Mouse (Mus musculus) cerebellum, adult 9-10 months (tissue): ENCODE results near the gene Hspbp1.

Experiments used
- DNase-seq: peaks from one replicate; pipeline ENCODE4 v3.0.0; 2022

Gene Hspbp1

DNA sequence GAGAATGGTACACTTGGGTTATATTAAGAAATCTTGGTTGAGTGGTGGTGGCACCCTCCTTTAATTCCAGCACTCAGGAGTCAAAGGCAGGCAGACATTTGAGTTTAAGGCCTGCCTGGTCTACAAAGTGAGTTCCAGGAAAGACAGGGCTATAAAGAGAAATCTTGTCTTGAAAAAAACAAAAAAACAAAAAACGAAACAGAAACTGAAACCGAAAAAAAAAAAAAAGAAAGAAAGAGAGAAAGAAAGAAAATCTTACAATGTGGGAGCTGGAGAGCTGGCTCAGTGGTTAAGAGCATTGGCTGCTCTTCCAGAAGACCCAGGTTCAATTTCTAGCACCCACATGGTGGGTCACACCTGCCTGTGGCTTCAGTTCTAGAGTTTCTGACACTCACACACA is 21.1 kb downstream of the Hspbp1 start:
- DNase-seq = no peak

DNA sequence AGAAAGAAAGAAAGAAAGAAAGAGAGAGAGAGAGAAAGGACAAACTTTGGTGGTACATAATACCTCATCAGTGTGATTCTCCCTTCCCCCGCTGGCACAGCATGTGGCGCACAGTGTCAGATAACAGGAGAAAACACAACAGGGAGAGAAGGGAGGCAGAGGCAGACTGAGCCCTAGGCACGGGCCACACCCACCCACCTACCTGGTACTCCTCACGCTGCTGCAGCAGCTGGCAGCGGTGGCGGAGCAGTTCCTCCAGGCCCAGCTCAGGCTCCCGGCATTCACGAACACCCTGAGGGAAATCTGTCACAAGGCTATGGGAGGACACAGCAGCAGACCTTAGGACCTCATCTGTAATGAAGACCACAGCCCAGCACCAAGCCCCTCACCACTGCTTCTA is 21.7 kb downstream of the Hspbp1 start:
- no peak for DNase-seq

DNA sequence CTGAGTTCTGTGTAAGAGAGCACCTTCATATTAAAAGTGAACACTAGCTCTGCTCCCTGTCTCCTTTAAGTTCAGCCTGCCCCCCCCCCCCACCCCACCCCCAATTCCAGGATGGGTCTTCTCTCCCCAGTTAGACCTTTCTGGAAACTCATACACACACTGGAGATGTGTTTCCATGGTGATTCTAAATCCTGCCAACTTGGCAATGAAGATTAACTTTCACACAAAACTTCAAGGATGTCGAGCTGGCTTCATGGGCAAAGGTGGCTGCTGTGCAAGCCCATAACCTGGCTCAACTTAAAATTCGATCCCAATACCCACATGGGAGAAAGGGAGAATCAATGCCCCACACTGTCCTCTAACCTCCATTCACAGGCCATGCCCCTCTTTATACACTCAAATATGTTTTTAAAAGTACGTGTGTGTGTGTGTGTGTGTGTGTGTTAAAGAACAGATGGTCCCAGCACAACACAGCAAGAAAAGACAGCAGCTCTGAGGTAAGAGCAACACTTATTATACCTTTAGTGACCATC is 24.9 kb downstream of the Hspbp1 start:
- DNase-seq = peak; percentile 55

DNA sequence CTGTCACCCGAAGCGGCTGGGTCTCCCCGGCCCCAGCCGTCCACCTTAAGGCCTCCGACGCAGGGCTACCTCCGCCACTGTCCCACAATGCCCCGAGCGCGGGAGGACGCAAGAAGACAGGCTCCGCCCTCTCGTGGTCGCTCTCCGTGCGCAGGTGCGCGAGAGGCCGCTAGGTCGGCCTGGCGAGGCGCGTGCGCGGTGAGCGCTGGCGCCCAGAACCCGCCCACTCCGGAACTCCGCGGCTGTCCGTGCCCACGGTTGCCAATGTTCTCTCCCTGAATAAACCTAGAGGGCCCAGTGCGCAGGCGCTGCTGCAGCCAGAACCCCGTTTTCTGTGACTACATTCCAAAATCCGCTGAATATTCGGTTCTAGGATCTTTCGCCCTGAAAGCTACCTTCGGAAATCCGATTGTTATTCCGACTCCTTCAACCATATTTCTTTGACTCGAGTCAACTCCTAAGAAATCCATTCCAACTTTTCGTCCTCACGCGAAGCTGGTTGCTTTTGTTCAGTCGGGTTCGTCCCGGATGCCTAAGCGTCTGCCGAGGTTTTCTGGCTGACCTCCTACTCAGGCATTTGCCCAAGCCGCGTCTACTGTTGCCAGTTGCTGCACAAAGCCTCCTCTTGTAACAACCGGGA is 25.8 kb downstream of the Hspbp1 start, which contains the start of gene Ppp6r1:
TSS of gene Ppp6r1 (minus strand) at position 108 of the 640 bp plus-strand sequence.
- peak; percentile 97 for DNase-seq

DNA sequence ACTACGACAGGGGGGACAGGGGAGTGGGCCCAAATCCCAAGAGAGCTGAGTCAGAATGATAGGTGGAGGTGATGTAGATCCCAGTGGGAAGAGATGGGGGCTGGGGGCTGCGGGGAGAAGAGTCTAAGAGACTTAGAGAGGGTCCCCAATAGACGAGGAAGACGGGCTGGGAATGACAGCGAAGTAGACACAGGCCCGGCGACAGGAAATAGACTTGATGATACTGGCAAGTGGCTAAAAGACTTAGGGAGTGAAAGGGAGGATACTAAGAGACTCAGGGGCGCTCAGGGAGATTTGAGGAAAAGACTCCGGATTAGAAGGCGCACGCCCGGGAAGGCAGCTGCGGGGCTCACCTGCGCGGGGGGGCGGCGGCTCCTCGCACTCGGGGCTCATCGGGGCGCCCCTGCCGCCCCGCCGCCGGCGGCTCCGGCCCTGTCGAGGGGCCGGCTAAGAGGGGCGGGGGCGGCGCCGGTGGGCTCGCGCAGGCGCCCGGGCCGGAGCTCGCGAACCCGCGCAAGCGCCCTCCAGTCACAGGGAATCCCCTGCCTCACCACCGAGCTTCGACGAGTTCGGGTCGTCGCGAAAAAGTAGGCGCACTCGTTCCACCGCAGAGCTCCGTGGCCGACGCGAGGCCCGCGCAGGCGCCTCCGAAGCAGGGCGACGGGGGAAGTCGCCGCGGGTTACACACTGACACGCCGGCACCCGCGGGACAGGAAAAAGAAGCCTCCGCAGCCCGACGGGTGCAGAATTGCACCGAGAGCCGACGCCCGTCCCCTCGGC is 26.6 kb downstream of the Hspbp1 start:
- DNase-seq = peak; percentile 62

DNA sequence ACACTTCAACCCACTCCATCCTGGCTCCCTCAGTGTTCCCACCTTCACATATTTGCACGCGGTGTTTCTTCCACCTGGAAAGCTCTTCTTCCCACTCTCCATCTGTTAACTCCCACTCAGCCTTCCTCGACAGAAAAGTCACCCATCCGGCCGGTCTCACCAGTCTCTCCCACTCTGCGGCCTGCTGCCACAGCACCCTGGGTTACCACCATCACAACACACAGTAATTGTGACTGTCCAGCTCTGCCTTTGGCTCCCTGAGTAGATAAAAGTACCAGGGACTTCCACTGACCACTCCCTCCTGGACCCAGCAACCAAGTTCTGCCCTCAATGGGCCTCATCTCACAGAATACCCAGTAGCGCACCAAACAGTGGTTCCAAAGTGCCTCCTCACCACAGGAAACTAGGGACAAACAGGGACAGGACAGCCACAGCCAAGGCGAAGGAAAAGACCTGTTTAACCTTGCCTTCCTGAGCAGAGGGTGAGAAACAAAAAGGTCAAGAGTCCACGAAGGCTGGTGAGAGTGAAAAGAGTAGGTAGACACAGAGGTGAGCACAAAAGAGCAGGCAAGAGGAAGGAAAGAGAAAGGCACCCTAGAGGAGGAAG is 27.2 kb downstream of the Hspbp1 start:
- peak; percentile 38 for DNase-seq

DNA sequence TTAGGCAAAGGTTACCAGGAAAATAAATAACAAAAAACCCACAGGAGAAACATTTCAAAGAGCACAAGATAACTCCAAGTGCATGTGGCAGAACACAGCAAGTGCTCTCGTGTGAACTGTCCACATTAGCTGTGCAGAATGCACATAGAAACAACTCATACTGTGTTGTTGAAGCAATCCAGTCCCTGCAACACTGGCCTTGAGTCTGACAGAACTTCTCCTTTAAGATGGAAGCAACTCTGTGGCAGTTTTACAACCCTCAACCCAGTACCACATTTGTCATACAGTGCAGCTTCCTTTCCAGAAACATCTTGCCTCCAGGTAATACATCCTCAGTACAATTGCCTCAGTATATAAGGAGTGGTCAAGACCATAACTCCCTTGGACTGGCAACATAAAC is 28.1 kb downstream of the Hspbp1 start:
- DNase-seq = no peak

DNA sequence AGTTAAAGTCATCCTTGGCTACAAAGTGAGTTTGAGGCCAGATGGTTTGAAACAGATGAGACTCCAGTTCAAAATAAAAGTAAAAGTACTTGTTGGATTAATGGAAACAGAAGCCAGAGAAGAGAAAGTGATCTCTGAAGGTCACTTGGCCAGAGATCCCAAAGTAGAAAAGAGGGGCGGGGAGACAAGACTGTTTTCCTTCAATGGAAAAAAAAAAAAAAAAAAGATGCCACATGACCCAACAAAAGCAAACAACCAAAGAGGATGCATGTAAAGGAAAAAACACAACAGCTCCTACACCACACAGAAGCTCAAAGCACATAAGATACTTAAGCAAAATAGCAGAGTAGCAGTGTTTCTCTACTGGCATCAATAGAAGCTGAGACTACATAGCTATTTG is 29.0 kb downstream of the Hspbp1 start:
- no peak for DNase-seq

DNA sequence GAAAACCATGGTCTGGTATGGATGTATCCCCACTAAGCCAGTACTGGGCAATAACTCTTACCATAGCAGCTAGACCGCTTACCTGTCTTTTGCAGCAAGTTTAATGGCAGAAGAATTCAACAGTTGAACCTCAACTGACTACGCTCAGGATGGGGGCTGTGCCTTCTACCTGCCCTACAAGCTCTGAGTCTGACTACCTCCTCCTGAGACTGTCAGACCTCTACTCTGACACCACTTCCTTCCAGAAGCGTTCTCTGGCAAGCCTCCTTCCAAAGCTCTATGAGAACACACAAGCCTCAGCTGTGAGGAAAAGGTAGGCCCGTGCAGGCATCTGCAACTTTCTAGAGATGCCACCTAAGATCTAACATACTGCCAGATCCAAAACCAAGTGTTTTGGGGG is 29.5 kb downstream of the Hspbp1 start:
- no peak for DNase-seq

DNA sequence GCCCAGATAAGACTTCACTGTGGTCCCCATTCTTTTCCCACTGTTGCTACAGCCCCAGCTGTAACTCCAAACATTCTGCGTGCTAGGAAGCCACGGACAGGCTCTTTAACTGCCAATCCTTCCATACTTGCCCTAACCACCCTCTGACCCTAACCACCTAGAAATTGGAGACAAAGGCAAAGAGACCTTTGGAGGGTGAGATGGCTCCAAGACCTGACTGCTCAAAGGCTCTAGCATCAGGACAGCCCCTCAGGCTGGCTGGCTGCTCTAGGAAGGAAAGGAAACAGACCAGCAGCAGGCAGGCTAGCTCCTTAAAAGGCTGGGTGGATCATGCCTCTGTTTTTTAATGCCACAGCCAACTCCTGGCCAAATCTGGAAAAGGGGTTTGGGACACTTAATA is 30.6 kb downstream of the Hspbp1 start:
- DNase-seq = no peak

DNA sequence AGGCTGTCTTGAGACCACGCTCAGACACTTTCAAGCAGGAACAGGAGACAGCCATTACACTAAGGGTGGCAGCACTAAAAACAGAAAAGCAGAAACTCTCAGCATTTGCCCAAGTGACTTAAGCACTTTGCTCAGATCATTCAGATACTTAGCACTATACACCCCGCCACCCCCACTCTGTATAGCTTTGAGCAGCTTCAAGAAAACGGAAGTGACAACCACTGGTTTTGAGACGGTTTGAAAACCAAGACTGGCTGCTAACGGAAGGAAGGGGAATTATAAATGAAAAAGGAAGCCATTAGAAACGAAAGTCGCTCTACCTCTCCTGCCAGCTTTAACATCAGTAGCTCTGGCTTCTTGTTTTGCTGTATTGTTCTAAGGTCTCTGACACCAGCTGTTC is 31.1 kb downstream of the Hspbp1 start:
- DNase-seq = no peak

DNA sequence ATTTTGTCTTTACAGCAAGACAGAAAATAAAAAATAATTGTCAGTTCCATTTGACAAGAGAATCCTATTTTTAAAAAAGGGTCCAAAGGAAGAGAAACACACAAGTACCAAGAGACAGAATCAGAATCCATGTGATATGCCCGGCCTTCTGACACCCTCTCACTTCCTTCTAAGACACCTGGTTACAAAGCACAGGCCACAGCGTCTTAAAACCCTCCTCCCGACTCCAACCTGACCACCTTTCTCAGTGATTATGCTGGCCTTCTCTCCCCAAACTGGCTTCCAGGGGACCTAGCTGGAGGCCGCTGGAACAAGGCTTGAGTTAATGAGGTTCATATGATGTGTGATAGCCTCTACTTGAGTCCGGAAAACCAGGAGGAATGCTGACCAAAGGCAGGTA is 31.5 kb downstream of the Hspbp1 start:
- no peak for DNase-seq

DNA sequence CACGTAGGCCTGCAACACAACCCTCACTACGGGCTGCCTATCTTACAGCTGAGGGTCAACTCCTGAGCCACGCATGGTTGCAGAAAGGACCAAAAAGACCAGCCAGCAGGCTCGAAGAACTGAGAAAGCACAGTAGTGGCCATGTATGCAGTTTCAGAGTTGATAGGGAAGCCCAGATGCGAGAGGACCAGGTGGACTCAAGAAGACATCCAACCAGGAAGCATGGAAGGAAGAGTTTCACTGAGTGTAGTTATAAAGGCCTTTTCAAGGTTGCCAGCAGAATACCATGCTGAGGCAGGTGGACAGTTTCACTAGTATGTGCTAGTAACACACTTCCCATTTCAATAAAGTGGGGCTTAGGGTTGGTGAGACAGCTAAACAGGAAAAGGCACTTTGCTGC is 32.1 kb downstream of the Hspbp1 start:
- DNase-seq = no peak

DNA sequence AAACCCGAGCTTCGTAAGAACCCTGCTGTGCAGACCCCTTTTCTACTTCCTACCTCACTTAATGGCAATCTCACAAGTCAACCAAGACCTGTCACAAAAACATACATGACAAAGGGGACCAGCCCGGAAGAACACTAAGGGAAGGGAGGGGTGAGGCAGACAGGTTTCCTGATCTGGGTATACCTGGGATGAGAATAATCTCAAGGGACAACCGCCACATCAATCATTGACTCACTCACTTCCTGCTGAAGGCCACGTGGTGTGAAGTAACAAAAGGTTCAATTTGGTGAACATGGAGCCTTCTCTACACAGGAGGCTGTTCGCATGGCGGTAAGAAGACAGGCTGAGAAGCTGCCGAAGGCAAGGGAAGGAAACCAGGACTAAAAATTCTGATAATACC is 33.3 kb downstream of the Hspbp1 start:
- DNase-seq = no peak

DNA sequence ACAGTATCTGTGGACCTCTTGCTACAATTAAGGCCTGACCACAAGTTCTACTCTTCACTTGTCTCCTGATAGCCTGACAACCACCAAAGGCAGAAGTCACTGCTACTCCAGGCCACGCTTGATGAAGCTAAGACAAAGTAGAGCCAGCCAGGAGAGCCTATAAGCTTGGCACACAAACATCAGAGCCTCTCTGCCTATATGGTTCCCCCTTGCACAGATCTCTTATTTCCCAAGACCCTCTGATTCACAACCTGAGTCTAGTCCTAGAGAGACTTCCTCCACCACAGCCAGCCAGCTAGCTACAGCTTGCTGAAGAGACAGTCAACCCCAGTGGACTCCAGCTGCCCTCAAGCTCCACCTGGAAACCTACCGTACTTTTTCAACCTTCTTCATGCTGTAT is 36.9 kb downstream of the Hspbp1 start:
- no peak for DNase-seq

DNA sequence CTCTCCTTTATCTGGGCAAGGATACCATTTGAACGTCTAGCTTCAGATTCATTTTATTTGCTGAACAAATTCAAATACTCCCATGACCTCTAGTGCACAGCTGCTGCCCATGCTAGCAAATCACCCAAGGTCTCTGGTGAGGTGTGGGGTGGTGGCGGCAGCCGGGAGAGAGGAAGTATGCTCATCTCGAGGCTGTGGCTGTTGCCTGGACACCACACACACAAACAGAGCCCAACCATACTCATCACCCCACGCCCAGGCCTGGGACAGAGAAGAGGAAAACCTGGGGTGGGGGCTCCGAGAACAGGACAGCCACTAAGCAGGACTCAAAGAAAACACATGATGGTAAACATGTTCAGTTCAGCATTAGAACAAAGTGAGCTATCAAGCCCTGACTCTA is 37.6 kb downstream of the Hspbp1 start:
- no peak for DNase-seq

DNA sequence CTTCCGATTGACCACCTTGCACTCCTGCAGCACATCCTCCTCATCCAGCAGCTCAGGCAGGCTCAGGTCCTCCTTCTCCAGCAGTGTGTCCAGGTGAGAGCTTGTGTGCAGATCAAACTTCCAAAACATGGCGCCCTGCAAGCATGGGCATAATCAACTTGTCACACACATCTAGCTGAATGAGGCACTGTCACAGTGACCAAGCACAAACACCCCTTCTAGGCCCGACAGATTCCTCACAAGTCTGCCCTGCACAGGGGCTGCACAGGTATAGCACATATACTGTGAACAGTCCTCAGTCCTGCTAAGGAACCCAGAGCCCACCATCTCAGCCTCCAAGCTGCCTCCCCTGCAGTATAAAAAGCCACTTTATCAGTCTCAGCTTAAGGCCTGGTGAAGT is 38.1 kb downstream of the Hspbp1 start:
- no peak for DNase-seq

DNA sequence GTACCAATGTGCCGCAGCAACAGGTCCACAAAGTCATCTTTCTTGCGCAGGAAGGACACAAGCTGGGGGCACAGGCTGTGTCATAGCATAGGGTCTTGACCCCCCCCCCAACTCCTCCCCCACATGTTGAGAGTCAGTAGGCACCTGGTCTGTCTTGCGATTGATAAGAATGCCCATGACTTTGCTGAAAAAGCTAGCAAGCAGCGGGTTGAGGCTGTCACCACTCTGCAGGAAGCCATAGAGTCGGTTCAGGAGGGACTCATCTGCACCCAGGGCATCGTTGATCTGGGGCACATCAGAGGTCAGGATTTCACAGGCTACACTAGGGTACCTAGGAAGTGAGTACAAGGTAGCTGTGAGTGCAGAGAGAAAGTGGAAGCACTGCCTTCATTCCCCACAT is 41.6 kb downstream of the Hspbp1 start:
- DNase-seq = no peak

DNA sequence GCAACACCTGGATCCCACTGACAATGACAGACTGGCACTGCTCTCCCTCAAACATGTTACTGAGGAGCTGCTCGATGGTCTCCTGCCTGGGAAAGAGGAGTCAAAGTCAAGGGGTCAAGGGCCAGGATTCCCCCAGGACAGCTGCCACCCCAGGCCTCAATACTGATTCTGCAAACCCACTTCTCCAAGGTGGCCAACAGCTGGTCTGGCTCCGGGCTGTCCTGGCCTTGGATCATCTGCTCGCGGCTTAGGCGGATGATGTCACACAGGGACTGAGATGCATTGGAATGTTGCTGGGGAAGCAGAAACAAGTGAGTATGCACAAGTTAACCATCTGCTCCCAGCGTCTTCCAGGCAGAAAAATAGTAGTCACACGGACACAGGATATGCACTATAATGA is 42.9 kb downstream of the Hspbp1 start:
- DNase-seq = no peak

DNA sequence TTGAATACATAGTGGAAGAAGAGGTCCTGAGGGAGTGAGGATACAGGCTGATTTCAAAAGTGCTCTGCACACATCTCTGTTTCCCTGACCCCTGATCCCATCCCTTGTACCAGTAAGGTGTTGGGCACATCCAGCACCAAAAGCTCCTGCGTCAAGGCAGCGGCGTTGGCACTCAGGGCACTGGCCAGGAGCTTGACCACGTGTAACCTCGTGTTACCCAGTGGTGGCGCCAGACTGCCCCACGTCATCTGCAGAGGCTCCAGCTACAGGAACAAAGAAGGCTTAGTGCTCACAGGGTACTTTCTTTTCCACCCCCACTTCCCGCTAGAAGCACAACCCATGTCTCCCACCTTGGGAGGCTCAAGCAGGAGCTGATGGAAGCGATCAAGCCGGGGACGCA is 43.7 kb downstream of the Hspbp1 start:
- no peak for DNase-seq

DNA sequence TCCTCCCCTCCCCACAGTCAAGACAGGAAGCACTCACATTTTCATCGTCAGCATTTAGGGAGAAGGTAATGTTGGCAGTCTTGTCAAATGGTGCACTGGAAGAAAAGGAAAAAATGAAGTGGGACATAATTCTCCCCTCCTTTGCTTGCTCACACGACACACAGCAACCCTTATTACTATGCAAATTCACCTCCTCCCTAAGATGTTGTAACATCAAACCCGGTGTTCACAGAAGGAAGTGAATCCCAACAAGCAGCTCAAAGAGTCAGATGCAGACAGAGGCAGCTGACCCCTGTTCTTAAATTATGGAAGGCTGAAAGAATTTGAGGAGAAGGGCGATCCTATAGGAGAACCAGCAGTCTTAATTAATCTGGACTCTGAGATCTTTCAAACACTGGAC is 48.7 kb downstream of the Hspbp1 start:
- DNase-seq = no peak

DNA sequence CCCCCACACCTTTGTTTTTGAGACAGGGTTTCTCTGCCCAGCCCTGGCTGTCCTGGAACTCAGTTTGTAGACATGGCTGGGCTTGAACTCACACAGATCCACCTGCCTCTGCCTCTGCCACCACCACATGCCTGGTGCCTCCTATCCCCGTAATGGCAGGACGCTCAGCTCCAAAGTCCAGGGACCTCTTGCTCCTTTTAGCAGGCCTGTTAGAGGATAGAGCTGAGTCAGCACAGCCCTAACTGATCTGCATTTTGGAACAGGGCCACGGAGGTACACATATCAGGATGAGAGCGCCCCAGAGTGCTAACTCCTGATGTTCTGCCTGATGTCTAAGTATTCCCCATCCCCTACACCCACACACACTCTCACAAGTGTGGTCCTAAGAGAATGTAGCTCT is 53.8 kb downstream of the Hspbp1 start, which contains the start of gene Tmem86b:
TSS of gene Tmem86b (minus strand) at position 392 of the 400 bp plus-strand sequence.
- DNase-seq = no peak

DNA sequence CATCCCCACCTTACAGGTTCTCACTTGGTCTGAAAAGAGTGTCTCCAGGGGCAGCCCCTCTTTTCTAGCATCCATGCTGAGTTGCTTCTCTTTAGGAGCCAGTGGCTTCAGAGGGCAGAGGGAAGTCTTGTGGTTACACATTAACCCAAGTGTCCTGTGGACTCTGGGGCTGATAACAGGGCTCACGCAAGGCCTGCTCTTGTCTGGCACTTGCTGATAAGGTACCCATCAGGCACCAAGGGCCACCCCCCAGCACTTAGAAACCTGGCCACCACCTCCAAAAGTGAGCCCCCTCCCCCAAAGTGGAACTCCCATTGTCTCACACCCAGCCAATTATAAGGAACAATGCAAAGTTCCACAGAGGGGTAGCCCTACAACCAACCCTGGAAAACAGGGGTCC is 54.7 kb downstream of the Hspbp1 start:
- DNase-seq = no peak

DNA sequence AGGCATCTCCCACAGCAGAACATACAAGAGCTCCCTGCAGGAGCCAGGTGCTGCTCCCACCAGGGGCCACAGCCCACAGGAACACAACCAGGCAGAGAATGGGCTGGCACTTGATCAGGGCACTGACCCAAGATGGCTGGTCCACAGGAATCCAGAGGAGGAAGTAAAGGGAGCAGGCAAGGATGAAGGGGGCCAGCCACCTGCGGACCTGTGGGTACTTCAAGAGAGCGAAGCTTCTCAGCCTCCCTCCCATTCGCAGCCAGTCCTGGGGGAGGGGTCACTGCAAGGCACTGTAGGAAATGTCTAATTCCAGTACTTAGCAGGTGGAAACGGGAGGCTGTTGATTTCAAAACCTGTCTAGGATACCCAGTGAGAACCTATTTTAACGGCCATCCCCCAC is 55.3 kb downstream of the Hspbp1 start:
- DNase-seq = peak; percentile 57
